Mouse (Mus musculus): ENCODE data around the gene Dcun1d5. TPM values are rescaled to one million over a fixed set of nuclear protein-coding genes. Genes with fewer than 3 reads are reported as not detected.

Gene Dcun1d5
- polyA plus RNA-seq, 1 experiment from 2014 or later, result 103 TPM

DNA sequence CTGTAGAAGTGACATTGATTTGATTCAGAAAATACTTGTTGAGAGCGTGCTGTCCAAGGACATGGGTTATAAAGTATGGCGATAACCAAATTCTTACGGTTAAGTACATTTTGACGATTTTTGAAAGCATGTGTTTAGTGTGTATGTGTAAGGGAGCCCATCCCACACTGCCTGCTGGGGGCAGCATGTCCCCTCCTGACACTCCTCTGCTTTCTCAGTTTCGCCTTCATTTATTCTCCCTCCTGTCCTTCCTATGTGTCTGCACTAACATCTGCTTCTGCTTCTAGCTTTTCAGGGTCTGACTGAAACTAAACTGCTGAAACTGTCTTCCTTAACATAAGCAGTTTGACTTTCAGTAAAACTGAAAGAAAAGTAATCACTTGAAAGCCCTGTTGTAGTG, 36.7 kb downstream of the Dcun1d5 start:
- no peak overlapping the region for H3K4me3 ChIP-seq (replicated peaks)
- 92% methylated on average over 5 of the region's 5 CpGs for WGBS
- no peak overlapping the region for H3K27ac ChIP-seq (replicated peaks)
- no peaks in the 10 kb centered on the region for H3K27me3 ChIP-seq (replicated peaks)
- H3K9me3 ChIP-seq (replicated peaks), result no peaks in the 10 kb centered on the region
- no peak for ATAC-seq (ENCODE audit: low FRiP score)
- no peak overlapping the region for H3K9ac ChIP-seq (replicated peaks)
- H3K4me2 ChIP-seq, result no peak overlapping the region
- 0 out of 2 replicates have a peak, but pooled peaks cover 4% of the 10 kb centered on the region for H3K36me3 ChIP-seq
- H3K4me1 ChIP-seq, result no peaks in the 10 kb centered on the region

DNA sequence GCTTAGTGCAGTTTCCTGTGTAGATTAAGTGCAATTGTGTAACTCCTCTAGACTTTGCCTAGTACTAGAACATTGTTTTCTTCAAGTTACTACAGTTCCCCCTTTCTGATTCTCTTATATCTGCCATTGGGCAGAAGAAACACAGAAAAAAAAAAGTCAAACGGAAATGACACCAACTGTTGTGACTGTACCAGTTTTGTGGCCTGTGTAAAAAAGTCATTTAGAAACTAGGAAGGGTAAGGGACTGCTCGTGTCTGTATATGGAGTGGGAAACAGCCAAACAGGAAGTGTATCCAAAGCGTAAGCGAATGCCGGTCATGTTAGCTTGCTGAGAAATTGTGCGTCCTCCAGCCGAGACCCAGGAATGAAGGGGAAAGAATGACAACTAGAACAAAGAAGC, 37.1 kb downstream of the Dcun1d5 start:
- H3K4me3 ChIP-seq (replicated peaks), result no peak overlapping the region
- H3K9ac ChIP-seq (replicated peaks), result no peak overlapping the region
- no peak for ATAC-seq (ENCODE audit: low FRiP score)
- H3K36me3 ChIP-seq, result 0 out of 2 replicates have a peak, but pooled peaks cover 4% of the 10 kb centered on the region
- WGBS, result 92% methylated on average over 7 of the region's 7 CpGs
- no peak overlapping the region for H3K4me2 ChIP-seq
- no peaks in the 10 kb centered on the region for H3K27me3 ChIP-seq (replicated peaks)
- H3K4me1 ChIP-seq, result no peaks in the 10 kb centered on the region
- no peaks in the 10 kb centered on the region for H3K9me3 ChIP-seq (replicated peaks)
- H3K27ac ChIP-seq (replicated peaks), result no peak overlapping the region

DNA sequence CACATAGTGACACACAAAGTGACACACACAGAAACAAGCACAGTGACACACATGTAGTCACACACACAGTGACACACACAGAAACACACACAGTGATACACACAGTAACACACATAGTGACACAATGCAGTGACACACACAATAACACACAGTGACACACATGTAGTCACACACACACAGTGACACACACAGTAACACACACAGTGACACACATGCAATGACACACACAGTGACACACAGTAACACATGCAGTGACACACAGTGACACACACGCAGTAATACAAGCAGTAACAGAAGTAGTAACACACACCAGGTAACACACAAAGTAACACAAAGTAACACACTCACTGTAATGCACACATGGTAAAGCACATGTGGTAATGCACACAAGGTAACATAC, 54.3 kb downstream of the Dcun1d5 start:
- 97% methylated on average over 1 of the region's 1 CpGs for WGBS
- H3K4me2 ChIP-seq, result no peak overlapping the region
- no peak overlapping the region for H3K4me3 ChIP-seq (replicated peaks)
- no peak for ATAC-seq (ENCODE audit: low FRiP score)
- 0 out of 2 replicates have a peak, but pooled peaks cover 3% of the 10 kb centered on the region for H3K9me3 ChIP-seq (replicated peaks)
- H3K27me3 ChIP-seq (replicated peaks), result no peaks in the 10 kb centered on the region
- H3K9ac ChIP-seq (replicated peaks), result no peak overlapping the region
- 0 out of 2 replicates have a peak, but pooled peaks cover 2% of the 10 kb centered on the region for H3K36me3 ChIP-seq
- H3K4me1 ChIP-seq, result no peaks in the 10 kb centered on the region
- H3K27ac ChIP-seq (replicated peaks), result no peak overlapping the region

DNA sequence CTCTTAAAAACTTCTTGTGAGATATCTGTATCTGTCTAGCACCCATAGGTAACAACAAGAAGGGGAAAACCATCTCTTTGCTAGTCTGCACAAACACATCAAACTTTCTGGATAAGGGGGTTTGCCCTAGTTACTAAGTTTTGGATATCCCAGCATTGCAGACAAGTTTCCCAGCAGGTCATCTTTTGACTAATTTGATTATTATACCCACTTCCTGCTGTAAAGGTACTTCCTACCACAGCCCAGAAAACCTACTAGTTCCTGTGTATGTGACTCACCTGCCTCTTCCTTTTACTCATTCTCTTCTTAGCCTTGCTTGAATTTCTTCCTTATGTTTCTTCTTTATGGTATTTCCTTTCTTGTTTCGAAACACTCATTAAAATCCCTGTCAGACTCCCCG, 55.6 kb downstream of the Dcun1d5 start:
- Histone ChIP-seq H3K27me3 (replicated peaks) (no peaks in the 10 kb centered on the region), H3K4me3 (replicated peaks) (no peak overlapping the region), H3K9me3 (replicated peaks) (0 out of 2 replicates have a peak, but pooled peaks cover 3% of the 10 kb centered on the region), H3K27ac (replicated peaks) (no peak overlapping the region), H3K4me1 (no peaks in the 10 kb centered on the region), H3K4me2 (no peak overlapping the region), H3K36me3 (no peaks in the 10 kb centered on the region), H3K9ac (replicated peaks) (no peak overlapping the region)
- WGBS, result 90% methylated on average over 2 of the region's 2 CpGs
- no peak for ATAC-seq (ENCODE audit: low FRiP score)

DNA sequence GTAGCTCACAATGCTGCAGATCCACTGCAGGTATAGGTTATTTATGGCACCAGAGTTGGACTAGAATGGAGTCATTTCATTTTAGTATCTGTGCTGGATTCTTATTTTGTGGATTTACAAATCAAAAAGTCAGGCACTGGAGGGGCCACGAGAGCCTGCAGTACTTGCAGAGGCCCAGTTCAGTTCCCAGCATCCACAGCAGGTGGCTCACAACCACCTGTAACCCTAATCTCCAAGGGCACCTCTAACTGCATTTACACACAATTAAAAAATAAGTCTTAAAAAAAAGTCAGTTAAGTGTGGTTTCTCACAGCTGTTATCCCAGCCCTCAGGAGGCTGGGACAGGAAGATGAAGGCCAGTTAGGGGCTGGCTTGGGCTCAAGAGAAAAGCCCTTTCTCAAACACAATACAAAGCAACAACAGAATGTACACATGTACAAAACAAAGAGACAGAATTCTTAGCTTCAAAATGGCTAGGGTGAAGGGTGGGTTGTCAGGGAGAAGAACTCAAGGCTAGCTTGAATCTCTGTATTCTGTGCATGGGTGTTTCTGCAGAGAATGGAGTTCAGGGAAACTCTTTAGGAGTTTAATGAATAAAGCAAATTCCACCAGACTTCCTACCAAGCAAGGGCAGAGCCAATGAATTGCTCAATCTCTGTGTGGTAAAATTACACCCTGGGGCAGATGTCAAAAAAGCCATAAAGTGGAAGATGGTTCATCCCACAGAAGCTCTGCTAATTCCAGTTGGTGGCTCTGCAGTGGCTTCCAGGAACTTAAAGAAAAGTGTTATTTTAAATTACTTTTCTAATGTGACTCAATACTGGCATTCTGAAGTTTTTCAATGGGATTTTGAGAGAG, 68.7 kb downstream of the Dcun1d5 start:
- H3K27me3 ChIP-seq (replicated peaks), result no peaks in the 10 kb centered on the region
- no peak overlapping the region for H3K27ac ChIP-seq (replicated peaks)
- no peak overlapping the region for H3K4me3 ChIP-seq (replicated peaks)
- H3K4me1 ChIP-seq, result no peaks in the 10 kb centered on the region
- H3K4me2 ChIP-seq, result no peak overlapping the region
- ATAC-seq (ENCODE audit: low FRiP score), result no peak
- H3K9ac ChIP-seq (replicated peaks), result no peak overlapping the region
- H3K9me3 ChIP-seq (replicated peaks), result no peaks in the 10 kb centered on the region
- H3K36me3 ChIP-seq, result no peaks in the 10 kb centered on the region
- 53% methylated on average over 1 of the region's 1 CpGs for WGBS

Other genes with a start within 250 kb of the Dcun1d5 start
- 17.4 and 18.9 TPM in 2 replicates for gene Dync2h1, start 74 bp upstream of the Dcun1d5 start, polyA plus RNA-seq (2015; fragmentation: Nextera tagmentation; extraction: Ambion mirVana)
- 0.23 and 1.8 TPM in 2 replicates for gene Mmp13, start 88.0 kb downstream of the Dcun1d5 start, polyA plus RNA-seq (2015; fragmentation: Nextera tagmentation; extraction: Ambion mirVana)
- 0.15 and 0.18 TPM in 2 replicates for gene Mmp12, start 159.9 kb downstream of the Dcun1d5 start, polyA plus RNA-seq (2015; fragmentation: Nextera tagmentation; extraction: Ambion mirVana)
- gene Mmp1b, start 203.5 kb downstream of the Dcun1d5 start, polyA plus RNA-seq (2015; fragmentation: Nextera tagmentation; extraction: Ambion mirVana), result not detected in 2 replicates